Mouse (Mus musculus) embryonic fibroblast, embryonic 13.5 days (primary cell): ENCODE results near the gene Prl5a1.

ENCODE experiments used
- CTCF ChIP-seq: IDR thresholded peaks from 2 replicates; pipeline ENCODE4 v1.5.1; 2011; ENCODE audit warnings: mild to moderate bottlenecking, control low read depth, low read length, moderate library complexity, borderline replicate concordance; ENCODE audit not compliant: insufficient read depth
- POLR2A ChIP-seq: IDR thresholded peaks from 2 replicates; pipeline ENCODE4 v1.6.1; 2011; ENCODE audit warnings: low read depth, mild to moderate bottlenecking, control low read depth, low read length, moderate library complexity

GRCm38 (mm10) chr13:28096161-28096560, 46.1 kb upstream of the Prl5a1 start:
- no peak for TF ChIP-seq POLR2A
- no peak for TF ChIP-seq CTCF
